Mouse (Mus musculus) cerebellum, adult 9-10 months (tissue): Measurements from ENCODE around the gene Aox3.

ENCODE experiments used
- DNase-seq: peaks from one replicate; pipeline ENCODE4 v3.0.0; 2022

Aox3 gene

DNA sequence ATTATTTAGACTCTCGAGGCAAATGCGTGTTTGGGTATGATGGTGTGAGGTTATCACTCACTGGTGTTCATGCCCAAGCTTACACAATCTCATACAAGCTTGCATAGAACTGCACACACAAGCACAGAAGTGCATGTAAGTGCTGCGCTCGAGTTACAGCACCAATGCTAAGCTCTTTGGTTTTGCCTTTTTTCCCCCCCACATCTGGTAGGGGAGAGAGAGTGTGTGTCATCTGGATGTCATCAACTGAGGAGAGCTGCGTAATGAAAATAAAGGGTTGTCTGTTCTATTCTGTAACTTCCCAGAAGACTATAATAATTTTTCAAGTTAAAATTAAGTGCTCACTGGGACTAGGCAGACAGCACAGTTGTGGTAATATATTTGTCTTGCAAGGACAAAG lies 100.9 kb downstream of the Aox3 start:
- DNase-seq, result no peak

DNA sequence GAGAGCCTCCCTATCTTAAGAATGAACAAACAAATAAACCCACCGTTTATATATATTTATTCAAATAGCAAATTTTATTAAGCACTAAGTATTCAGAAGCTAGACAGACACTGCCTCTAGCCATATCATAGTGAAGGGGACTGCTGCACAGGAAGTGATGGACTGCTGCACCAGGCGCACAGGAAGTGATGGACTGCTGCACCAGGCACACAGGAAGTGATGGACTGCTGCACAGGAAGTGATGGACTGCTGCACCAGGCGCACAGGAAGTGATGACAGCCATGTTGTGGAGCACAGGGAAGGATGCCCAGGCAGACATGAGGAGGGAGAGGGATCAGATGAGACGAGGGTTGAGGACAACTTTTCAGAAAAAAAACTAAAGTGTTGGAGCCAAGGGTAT lies 102.4 kb downstream of the Aox3 start:
- DNase-seq, result no peak

GRCm38 (mm10) chr1:58215956-58216532 lies 103.1 kb downstream of the Aox3 start:
- no peak for DNase-seq

DNA sequence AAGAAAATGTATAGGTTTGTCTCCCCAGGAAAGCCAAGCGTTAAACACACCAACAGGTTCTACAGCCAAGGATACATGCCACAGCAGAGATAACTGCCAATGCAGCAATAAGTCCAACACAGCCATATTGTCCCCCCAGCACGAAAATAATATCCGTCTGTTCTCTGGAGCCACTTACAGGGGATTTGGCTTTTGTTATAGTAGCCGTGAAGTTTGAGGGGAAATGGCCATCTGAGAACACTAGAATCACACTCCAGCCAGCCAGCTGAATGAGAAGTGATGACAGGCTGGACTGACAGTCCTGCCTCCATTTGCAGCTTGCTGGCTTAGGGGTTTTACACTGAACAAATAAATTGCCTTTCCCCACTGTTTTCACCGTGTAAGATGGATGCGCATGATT lies 108.1 kb downstream of the Aox3 start:
- peak; percentile 13 for DNase-seq

DNA sequence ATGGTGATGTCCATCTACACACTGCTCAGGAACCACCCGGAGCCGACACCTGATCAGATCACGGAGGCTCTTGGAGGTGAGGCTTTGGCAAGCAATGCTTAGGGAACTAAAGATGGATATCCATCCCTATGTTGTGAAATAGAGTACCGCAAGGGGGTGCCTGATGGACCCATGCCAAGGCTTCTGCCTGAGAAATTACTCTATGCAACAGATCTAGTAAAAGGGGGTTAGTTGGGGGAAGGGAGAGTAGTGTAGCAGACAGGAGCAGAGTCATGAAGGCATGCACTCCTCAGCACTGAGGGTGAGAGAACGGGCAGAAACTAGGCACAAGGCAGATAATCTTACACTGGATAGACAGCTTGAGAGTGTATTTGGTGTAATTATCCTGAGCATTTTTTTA lies 108.9 kb downstream of the Aox3 start:
- DNase-seq, result no peak

- no peak for DNase-seq
These were observed 115.2 kb downstream of the Aox3 start for GRCm38 (mm10) chr1:58228086-58228485.

- no peak for DNase-seq
These were observed 116.0 kb downstream of the Aox3 start for GRCm38 (mm10) chr1:58228916-58229315.

DNA sequence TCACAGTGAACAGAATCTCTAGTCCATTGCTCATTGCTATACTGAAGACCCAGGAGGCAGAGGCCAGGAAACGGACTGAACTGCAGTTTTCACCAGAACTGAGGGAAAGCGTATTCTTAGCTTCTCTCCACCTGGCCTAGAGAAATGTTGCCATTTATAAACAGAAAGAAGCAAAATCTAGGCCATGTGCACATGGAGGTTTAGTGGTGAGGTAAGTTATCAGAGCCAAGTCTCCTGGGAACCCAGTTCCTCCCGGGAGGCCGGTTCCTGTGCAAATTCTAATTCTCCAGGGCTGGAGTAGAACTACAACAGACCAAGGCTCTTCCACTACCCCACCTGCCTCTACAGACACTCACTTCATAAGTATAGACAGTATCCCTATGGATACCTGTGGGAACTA lies 116.8 kb downstream of the Aox3 start:
- peak; percentile 5 for DNase-seq

DNA sequence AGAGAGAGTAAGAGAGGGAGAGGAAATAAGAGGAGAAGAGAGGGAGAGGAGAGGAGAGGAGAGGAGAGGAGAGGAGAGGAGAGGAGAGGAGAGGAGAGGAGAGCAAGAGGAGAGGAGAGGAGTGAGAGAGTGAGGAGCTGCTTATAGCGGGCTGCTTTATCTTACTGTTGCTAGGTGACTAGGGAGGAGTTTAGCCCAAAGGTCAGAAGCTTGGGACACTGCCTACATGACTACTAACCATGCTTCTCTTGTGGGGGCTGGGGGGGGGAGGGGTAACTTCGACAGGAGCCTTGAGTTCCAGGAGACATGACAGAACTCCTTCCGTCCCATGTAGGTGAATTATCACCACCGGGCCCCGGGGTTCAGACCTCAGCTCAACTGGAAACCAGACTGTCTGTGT lies 117.6 kb downstream of the Aox3 start:
- DNase-seq, result no peak

DNA sequence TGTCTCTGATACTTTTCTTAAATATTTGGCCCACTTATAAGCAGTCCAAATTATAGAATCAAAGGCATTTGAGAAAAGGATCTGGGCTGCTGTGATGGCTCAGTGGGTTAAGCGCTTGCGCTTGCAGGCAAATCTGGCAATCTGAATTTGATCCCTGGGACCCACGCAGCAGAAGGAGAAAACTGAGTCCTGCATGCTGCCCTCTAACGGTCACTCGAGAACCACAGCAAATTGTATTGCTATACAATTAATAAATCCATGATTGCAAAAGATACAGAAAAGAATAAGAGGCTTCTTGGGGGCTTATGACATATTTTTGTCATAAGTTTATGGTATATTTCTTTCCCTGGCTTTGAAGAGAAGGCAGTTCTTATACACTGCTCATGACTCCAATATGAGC lies 122.5 kb downstream of the Aox3 start:
- no peak for DNase-seq

- DNase-seq, result no peak
These were observed 124.8 kb downstream of the Aox3 start for GRCm38 (mm10) chr1:58237527-58238299.

- no peak for DNase-seq
These were observed 125.5 kb downstream of the Aox3 start for GRCm38 (mm10) chr1:58238440-58238839.

GRCm38 (mm10) chr1:58238961-58239360 lies 126.0 kb downstream of the Aox3 start:
- DNase-seq, result no peak

- no peak for DNase-seq
These were observed 127.4 kb downstream of the Aox3 start for GRCm38 (mm10) chr1:58240347-58240746.

DNA sequence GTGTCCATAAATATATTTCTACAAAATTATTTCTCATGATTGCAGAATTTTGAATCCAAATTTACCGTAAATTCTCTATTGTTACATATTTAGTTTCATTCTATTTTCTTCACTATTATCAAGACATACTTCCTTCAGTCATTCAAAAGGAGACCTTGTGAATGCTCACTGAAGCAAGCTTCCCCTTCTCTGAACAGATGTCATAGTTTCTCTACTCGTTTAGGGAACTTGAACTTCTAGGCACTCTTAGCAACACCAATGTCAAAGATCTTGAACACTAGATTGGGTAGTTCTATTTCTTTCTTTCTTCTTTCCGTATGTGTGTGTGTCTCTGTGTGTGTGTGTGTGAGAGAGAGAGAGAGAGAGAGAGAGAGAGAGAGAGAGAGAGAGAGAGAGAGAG lies 131.6 kb downstream of the Aox3 start:
- no peak for DNase-seq

DNA sequence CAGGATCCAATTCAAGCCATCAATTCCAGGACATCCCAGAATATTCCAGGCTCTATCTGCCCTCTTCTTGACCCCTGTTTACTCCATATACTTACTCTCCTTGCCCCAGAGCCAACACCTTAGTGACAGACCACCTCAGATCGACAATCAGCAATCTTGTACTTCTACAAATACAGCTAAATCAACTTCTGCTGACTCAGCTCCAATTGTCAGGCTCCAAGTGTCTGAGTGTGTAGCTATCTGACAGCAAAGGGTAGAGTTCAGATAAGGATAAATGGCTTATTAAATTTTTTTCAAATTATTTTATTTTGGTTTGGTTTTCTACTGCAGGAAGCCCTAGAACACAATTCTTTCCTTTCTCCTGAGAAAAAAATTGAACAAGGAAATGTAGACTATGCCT lies 135.6 kb downstream of the Aox3 start:
- no peak for DNase-seq
